Mouse (Mus musculus): ENCODE measurements around the gene Unc5c. TPM values are rescaled to one million over a fixed set of nuclear protein-coding genes. Genes with fewer than 3 reads are reported as not detected.

The Unc5c gene
- polyA plus RNA-seq, 1 experiment from 2014 or later: 26.6 TPM

DNA sequence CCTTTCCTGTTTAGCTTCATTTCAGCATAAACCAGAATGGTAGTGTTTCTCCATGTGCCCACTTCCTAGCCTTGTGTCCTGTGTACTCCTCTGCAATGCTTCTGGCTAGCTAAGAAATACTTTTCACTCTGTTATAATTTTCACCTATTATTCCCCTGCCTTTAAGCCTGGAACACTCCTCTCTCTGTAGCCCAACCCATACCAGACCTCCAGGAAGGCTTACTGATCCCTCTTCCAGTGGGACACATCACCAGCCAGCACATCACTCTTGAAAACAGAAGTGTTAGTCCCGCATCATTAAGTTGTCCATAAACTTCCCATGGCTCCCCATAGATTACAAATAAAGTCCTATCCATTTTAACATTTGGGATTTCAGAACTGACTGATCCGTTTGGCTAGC is 328.7 kb downstream of the Unc5c start:
- Histone ChIP-seq H3K27ac (ENCODE audit: low read depth, low read length) (no peak overlapping the region), H3K36me3 (ENCODE audit: control insufficient read depth, insufficient read depth, low read length) (no peaks in the 10 kb centered on the region), H3K9me3 (ENCODE audit: control insufficient read depth, low read length) (no peaks in the 10 kb centered on the region), H3K4me3 (ENCODE audit: low read length) (no peak overlapping the region), H3K27me3 (replicated peaks; ENCODE audit: control insufficient read depth, insufficient read depth, low read length) (no peaks in the 10 kb centered on the region), H3K4me1 (ENCODE audit: control insufficient read depth, insufficient read depth, low read depth, low read length) (peaks cover 3% of the 10 kb centered on the region; the same call in 1 of the 2 replicates), H3K9ac (ENCODE audit: low read depth, low read length) (no peak overlapping the region), H3K4me2 (ENCODE audit: low read length) (no peak overlapping the region)
- WGBS: 67% methylated on average over 2 of the region's 2 CpGs
- ATAC-seq: no peak; the same call in 1 of the 2 replicates

DNA sequence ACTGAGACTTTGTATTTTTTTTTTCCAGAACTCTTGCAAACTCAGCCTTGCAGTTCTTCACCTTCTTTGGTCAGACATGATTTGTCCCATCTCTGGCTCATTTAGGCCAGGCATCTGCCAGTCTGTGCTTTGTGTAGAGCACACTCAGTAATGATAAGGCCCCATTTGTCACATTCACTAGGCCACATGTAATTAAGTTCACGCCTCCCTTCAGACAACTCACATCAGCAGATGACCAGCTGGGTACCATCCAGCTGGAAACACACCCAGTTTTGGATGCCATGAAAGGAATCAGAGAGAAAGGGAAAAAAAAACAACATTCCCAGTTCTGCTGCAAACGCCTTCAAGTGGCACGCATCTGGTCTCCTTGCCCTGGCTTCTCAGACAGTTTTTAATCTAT is 329.4 kb downstream of the Unc5c start:
- 42% methylated on average over 3 of the region's 3 CpGs for WGBS
- ATAC-seq: no peak; the same call in 1 of the 2 replicates

DNA sequence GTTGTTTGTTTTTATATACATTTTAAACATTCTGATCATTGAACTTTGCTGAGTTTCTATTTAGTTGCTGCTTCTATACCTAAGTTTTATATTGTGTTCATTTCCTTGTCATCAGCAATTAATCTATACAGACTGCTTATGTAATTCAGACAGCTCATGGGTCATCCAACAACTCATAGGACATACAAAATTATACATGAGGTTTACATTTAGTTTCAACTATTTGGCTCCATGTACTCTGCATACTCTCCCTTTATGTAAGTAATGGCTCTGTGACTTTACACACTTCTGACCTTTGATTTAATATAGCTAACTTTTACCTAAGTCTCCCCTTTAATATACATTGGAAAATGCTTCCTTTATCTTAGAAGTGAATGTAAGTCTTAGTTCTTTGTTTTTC is 332.4 kb downstream of the Unc5c start:
- H3K27me3 ChIP-seq (replicated peaks; ENCODE audit: control insufficient read depth, insufficient read depth, low read length): no peaks in the 10 kb centered on the region
- no peaks in the 10 kb centered on the region for H3K9me3 ChIP-seq (ENCODE audit: control insufficient read depth, low read length)
- H3K36me3 ChIP-seq (ENCODE audit: control insufficient read depth, insufficient read depth, low read length): no peaks in the 10 kb centered on the region
- no peak for ATAC-seq
- no peak overlapping the region for H3K27ac ChIP-seq (ENCODE audit: low read depth, low read length)
- no peak overlapping the region for H3K4me2 ChIP-seq (ENCODE audit: low read length)
- H3K9ac ChIP-seq (ENCODE audit: low read depth, low read length): no peak overlapping the region
- H3K4me3 ChIP-seq (ENCODE audit: low read length): no peak overlapping the region
- H3K4me1 ChIP-seq (ENCODE audit: control insufficient read depth, insufficient read depth, low read depth, low read length): peaks cover 3% of the 10 kb centered on the region; the same call in 1 of the 2 replicates

More for the DNA sequence above, 329.4 kb downstream of the Unc5c start:
- Histone ChIP-seq H3K9ac (ENCODE audit: low read depth, low read length) (no peak overlapping the region), H3K36me3 (ENCODE audit: control insufficient read depth, insufficient read depth, low read length) (no peaks in the 10 kb centered on the region), H3K4me1 (ENCODE audit: control insufficient read depth, insufficient read depth, low read depth, low read length) (peaks cover 3% of the 10 kb centered on the region; the same call in 1 of the 2 replicates), H3K4me2 (ENCODE audit: low read length) (no peak overlapping the region), H3K27me3 (replicated peaks; ENCODE audit: control insufficient read depth, insufficient read depth, low read length) (no peaks in the 10 kb centered on the region), H3K9me3 (ENCODE audit: control insufficient read depth, low read length) (no peaks in the 10 kb centered on the region), H3K4me3 (ENCODE audit: low read length) (no peak overlapping the region), H3K27ac (ENCODE audit: low read depth, low read length) (no peak overlapping the region)

DNA sequence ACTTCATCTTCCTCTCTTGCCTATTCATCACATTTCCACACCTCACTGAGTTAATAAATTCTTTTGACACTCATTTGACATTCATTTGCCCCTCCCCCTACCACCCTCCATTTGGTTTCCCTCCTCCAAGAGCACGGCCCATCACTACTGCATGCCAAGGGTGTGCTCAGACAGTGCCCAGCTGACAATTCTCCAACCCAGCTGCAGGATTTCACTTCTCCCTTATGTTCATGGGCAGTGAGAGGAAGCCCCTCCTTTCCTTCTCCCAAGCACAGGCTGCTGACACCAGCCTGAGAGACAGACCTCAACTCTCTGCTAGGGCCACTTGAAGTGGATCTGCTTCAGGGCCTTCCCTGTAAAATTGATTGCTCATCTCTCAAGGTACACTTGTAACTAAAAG is 332.8 kb downstream of the Unc5c start:
- no peaks in the 10 kb centered on the region for H3K9me3 ChIP-seq (ENCODE audit: control insufficient read depth, low read length)
- H3K4me1 ChIP-seq (ENCODE audit: control insufficient read depth, insufficient read depth, low read depth, low read length): peaks cover 3% of the 10 kb centered on the region; the same call in 1 of the 2 replicates
- no peaks in the 10 kb centered on the region for H3K27me3 ChIP-seq (replicated peaks; ENCODE audit: control insufficient read depth, insufficient read depth, low read length)
- H3K4me2 ChIP-seq (ENCODE audit: low read length): no peak overlapping the region
- no peaks in the 10 kb centered on the region for H3K36me3 ChIP-seq (ENCODE audit: control insufficient read depth, insufficient read depth, low read length)
- H3K27ac ChIP-seq (ENCODE audit: low read depth, low read length): no peak overlapping the region
- peak; percentile 72 for ATAC-seq
- WGBS: 14% methylated on average over 1 of the region's 1 CpGs
- H3K4me3 ChIP-seq (ENCODE audit: low read length): no peak overlapping the region
- H3K9ac ChIP-seq (ENCODE audit: low read depth, low read length): no peak overlapping the region

DNA sequence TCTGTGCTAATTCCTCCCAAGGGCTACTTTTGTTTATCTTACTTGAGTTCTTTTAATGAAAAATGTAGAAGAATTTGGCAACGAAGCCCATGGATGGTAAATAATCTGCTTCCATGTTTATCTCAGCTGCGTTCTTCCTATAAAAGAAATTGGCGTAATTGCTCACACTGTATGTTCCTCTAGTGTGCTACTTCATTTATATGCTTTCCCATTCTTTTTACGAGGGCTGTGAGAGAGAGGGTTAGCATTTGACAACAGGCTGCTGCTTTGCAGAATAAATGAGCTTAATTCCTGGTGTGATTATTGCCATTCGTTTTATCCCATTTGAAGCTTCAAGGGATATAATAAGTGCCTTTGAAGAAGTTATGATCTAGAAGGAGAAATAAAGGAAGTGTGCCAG is 339.1 kb downstream of the Unc5c start:
- Histone ChIP-seq H3K27ac (ENCODE audit: low read depth, low read length) (no peak overlapping the region), H3K4me1 (ENCODE audit: control insufficient read depth, insufficient read depth, low read depth, low read length) (no peaks in the 10 kb centered on the region), H3K36me3 (ENCODE audit: control insufficient read depth, insufficient read depth, low read length) (no peaks in the 10 kb centered on the region), H3K27me3 (replicated peaks; ENCODE audit: control insufficient read depth, insufficient read depth, low read length) (no peaks in the 10 kb centered on the region), H3K9me3 (ENCODE audit: control insufficient read depth, low read length) (no peaks in the 10 kb centered on the region), H3K9ac (ENCODE audit: low read depth, low read length) (no peak overlapping the region), H3K4me3 (ENCODE audit: low read length) (no peak overlapping the region), H3K4me2 (ENCODE audit: low read length) (no peak overlapping the region)
- no peak for ATAC-seq
- 69% methylated on average over 5 of the region's 5 CpGs for WGBS

DNA sequence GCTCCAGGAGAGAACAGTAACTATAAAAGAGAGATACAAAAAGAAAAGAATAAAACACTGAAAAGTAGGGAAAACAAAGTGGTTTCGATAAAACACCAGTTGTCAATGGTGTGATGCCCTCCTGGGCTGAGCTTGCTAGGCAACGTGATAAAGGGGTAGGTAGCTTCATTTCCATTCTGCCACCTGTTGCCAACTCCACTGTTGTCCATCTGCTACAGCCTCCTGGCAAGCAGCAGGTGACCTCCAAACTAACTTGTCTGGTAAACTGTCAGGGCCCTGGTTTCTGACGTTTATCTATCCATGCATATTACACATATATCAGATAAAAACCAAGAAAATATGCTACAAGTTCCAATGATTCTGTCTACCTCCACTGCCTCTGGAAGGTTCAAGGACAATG is 344.6 kb downstream of the Unc5c start:
- no peak overlapping the region for H3K27ac ChIP-seq (ENCODE audit: low read depth, low read length)
- H3K9ac ChIP-seq (ENCODE audit: low read depth, low read length): no peak overlapping the region
- H3K9me3 ChIP-seq (ENCODE audit: control insufficient read depth, low read length): no peaks in the 10 kb centered on the region
- WGBS: 66% methylated on average over 3 of the region's 3 CpGs
- H3K27me3 ChIP-seq (replicated peaks; ENCODE audit: control insufficient read depth, insufficient read depth, low read length): no peaks in the 10 kb centered on the region
- no peaks in the 10 kb centered on the region for H3K36me3 ChIP-seq (ENCODE audit: control insufficient read depth, insufficient read depth, low read length)
- ATAC-seq: no peak
- no peak overlapping the region for H3K4me3 ChIP-seq (ENCODE audit: low read length)
- H3K4me1 ChIP-seq (ENCODE audit: control insufficient read depth, insufficient read depth, low read depth, low read length): peaks cover 5% of the 10 kb centered on the region; the same call in 1 of the 2 replicates
- no peak overlapping the region for H3K4me2 ChIP-seq (ENCODE audit: low read length)

DNA sequence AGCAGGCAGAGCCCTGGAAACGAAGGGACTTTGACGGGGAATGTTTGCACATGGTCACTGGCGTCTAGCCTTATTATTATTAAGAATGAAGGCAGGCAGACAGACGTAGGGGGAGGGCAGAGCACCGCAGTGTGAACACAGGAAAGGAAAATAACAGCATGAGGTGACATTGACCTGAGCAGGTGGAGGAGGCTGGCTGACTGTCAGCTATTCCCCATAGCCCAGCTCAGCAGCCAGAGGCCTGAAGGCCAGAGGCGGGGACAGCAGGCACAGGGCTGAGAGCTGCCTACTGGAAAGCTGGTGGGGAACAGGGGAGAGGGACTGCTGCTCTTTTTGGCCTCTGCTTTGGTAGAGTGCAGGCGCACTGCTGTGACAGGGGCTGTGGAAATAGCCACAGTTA is 345.9 kb downstream of the Unc5c start:
- no peak overlapping the region for H3K4me3 ChIP-seq (ENCODE audit: low read length)
- peaks cover 5% of the 10 kb centered on the region; the same call in 1 of the 2 replicates for H3K4me1 ChIP-seq (ENCODE audit: control insufficient read depth, insufficient read depth, low read depth, low read length)
- peak overlapping the region; percentile 44; the same call in 1 of the 2 replicates for H3K27ac ChIP-seq (ENCODE audit: low read depth, low read length)
- no peaks in the 10 kb centered on the region for H3K9me3 ChIP-seq (ENCODE audit: control insufficient read depth, low read length)
- no peaks in the 10 kb centered on the region for H3K36me3 ChIP-seq (ENCODE audit: control insufficient read depth, insufficient read depth, low read length)
- no peaks in the 10 kb centered on the region for H3K27me3 ChIP-seq (replicated peaks; ENCODE audit: control insufficient read depth, insufficient read depth, low read length)
- WGBS: 29% methylated on average over 7 of the region's 7 CpGs
- peak; percentile 81 for ATAC-seq
- H3K4me2 ChIP-seq (ENCODE audit: low read length): no peak overlapping the region
- H3K9ac ChIP-seq (ENCODE audit: low read depth, low read length): no peak overlapping the region

DNA sequence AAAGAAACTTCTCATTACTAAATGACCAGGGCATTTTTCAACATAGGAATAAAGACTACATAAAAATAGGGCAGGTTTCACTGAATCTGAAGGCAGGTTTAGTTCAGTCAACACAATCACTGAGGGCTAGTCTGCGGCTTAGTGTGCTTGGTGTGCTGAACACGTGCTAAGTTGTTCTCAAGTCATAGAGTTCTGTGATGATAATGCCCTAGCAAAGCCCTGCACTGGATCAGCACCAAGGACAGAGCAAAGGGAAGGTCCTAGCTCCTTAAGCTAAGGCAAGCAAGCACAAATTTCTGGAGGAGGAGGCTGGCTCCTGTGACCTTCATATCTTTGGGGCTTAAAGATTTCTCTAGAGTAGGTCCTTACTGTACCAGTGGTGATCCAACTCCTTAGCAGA is 346.3 kb downstream of the Unc5c start:
- no peak overlapping the region for H3K4me2 ChIP-seq (ENCODE audit: low read length)
- no peaks in the 10 kb centered on the region for H3K36me3 ChIP-seq (ENCODE audit: control insufficient read depth, insufficient read depth, low read length)
- H3K27me3 ChIP-seq (replicated peaks; ENCODE audit: control insufficient read depth, insufficient read depth, low read length): no peaks in the 10 kb centered on the region
- peak; percentile 19; the same call in 1 of the 2 replicates for ATAC-seq
- no peaks in the 10 kb centered on the region for H3K9me3 ChIP-seq (ENCODE audit: control insufficient read depth, low read length)
- no peak overlapping the region for H3K4me3 ChIP-seq (ENCODE audit: low read length)
- 31% methylated on average over 2 of the region's 2 CpGs for WGBS
- H3K4me1 ChIP-seq (ENCODE audit: control insufficient read depth, insufficient read depth, low read depth, low read length): peaks cover 5% of the 10 kb centered on the region; the same call in 1 of the 2 replicates
- H3K27ac ChIP-seq (ENCODE audit: low read depth, low read length): peak overlapping the region; percentile 44; the same call in 1 of the 2 replicates
- H3K9ac ChIP-seq (ENCODE audit: low read depth, low read length): no peak overlapping the region

DNA sequence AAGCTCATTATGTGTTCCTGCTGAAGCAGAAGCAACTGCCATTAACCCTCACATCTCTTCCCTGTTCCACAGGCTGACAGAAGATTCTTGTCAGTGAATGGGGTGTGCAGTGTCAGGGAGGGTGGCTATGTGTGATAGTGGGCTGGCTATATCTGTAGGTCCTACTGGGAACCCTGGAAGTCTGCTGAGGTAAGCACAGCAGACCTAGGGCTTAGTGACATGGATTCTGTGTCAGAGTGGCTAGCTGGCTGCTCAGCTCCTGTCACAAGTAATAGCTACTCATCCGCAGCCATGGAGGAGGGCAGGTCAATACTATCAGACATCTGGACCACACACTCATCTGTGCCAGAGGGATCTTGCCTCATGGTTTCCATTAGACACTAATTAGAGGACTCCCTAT is 349.8 kb downstream of the Unc5c start:
- no peak overlapping the region for H3K4me2 ChIP-seq (ENCODE audit: low read length)
- WGBS: 65% methylated on average over 1 of the region's 1 CpGs
- H3K9me3 ChIP-seq (ENCODE audit: control insufficient read depth, low read length): no peaks in the 10 kb centered on the region
- H3K4me3 ChIP-seq (ENCODE audit: low read length): no peak overlapping the region
- H3K36me3 ChIP-seq (ENCODE audit: control insufficient read depth, insufficient read depth, low read length): no peaks in the 10 kb centered on the region
- peaks cover 13% of the 10 kb centered on the region for H3K4me1 ChIP-seq (ENCODE audit: control insufficient read depth, insufficient read depth, low read depth, low read length)
- H3K27ac ChIP-seq (ENCODE audit: low read depth, low read length): no peak overlapping the region
- H3K27me3 ChIP-seq (replicated peaks; ENCODE audit: control insufficient read depth, insufficient read depth, low read length): no peaks in the 10 kb centered on the region
- no peak overlapping the region for H3K9ac ChIP-seq (ENCODE audit: low read depth, low read length)
- no peak for ATAC-seq

All from hindbrain, embryonic 16.5 days (tissue).